ENCODE assay signal across 8 mouse cellular contexts in the genomic region with DNA sequence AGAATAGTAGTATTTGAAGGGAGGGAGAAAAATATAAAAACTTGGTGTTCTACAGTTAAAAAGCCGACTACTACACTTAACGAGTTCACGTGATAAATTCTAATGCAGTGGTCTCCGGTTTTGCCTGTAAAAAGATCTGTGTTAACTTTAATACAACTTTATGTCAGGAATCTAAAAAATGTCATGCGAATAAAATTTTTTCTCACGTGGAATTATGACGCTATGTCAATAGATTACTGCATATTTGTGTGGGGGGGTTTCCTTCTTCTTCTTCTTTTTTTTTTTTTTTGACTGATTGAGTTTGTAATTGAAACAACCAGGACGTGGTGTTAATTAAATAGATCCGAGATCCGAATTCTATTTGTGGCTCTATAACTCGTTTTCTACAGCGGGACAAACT. TPM values are rescaled to one million over a fixed set of nuclear protein-coding genes. Genes with fewer than 3 reads are reported as not detected.
DNase-seq lines count a peak whose midpoint lies in the region; ATAC-seq lines count a peak whose summit lies in the region.

No protein-coding gene starts in this region.

- ATAC-seq in lung, embryonic 16.5 days (ENCODE audit: low read depth), result no peak
- ATAC-seq in neural tube, embryonic 15.5 days (ENCODE audit: low FRiP score), result no peak
- no peak for ATAC-seq in megakaryocyte-erythroid progenitor cell, adult 5-6 weeks (replicated peaks; ENCODE audit: low FRiP score, low TSS enrichment, poor library complexity, severe bottlenecking)

- WGBS in lung, embryonic 16.5 days, result 10% methylated on average over 12 of the region's 12 CpGs
- WGBS in forebrain, embryonic 10.5 days, result 21% methylated on average over 12 of the region's 12 CpGs
- 18% methylated on average over 12 of the region's 12 CpGs for WGBS in limb, embryonic 10.5 days
- WGBS in neural tube, embryonic 15.5 days, result 16% methylated on average over 12 of the region's 12 CpGs

- H3K4me3 ChIP-seq in lung, embryonic 16.5 days (ENCODE audit: low read length), result peak overlapping the region; percentile 99
- peak overlapping the region; percentile 93 for H3K4me3 ChIP-seq in forebrain, embryonic 10.5 days
- H3K4me3 ChIP-seq in limb, embryonic 10.5 days, result peak overlapping the region; percentile 99
- peak overlapping the region; percentile 87 for H3K4me3 ChIP-seq in neural tube, embryonic 15.5 days (replicated peaks)

- no peaks in the 10 kb centered on the region for H3K27me3 ChIP-seq in lung, embryonic 16.5 days (ENCODE audit: control insufficient read depth, insufficient read depth, low read depth, low read length)
- H3K27me3 ChIP-seq in forebrain, embryonic 10.5 days (ENCODE audit: poor library complexity, severe bottlenecking), result no peaks in the 10 kb centered on the region
- H3K27me3 ChIP-seq in limb, embryonic 10.5 days (ENCODE audit: low read depth, poor library complexity, severe bottlenecking), result no peaks in the 10 kb centered on the region
- H3K27me3 ChIP-seq in neural tube, embryonic 15.5 days (replicated peaks), result no peaks in the 10 kb centered on the region

- peak overlapping the region; percentile 98 for H3K9ac ChIP-seq in lung, embryonic 16.5 days (ENCODE audit: low read length)
- peak overlapping the region; percentile 91 for H3K9ac ChIP-seq in neural tube, embryonic 15.5 days (replicated peaks)

- 0 out of 2 replicates have a peak overlapping the region, but pooled peaks have one; percentile 84 for H3K27ac ChIP-seq in lung, embryonic 16.5 days (ENCODE audit: low read length)
- H3K27ac ChIP-seq in forebrain, embryonic 10.5 days, result peak overlapping the region; percentile 97
- H3K27ac ChIP-seq in limb, embryonic 10.5 days, result peak overlapping the region; percentile 98
- H3K27ac ChIP-seq in neural tube, embryonic 15.5 days (replicated peaks), result peak overlapping the region; percentile 92

- no peaks in the 10 kb centered on the region for H3K9me3 ChIP-seq in lung, embryonic 16.5 days (ENCODE audit: control insufficient read depth, low read length)
- H3K9me3 ChIP-seq in forebrain, embryonic 10.5 days, result no peaks in the 10 kb centered on the region
- no peaks in the 10 kb centered on the region for H3K9me3 ChIP-seq in limb, embryonic 10.5 days (replicated peaks)
- H3K9me3 ChIP-seq in neural tube, embryonic 15.5 days (replicated peaks), result no peaks in the 10 kb centered on the region

- H3K4me2 ChIP-seq in lung, embryonic 16.5 days (ENCODE audit: low read depth, low read length), result peak overlapping the region; percentile 88
- peak overlapping the region; percentile 60 for H3K4me2 ChIP-seq in neural tube, embryonic 15.5 days

- peaks cover 21% of the 10 kb centered on the region for H3K4me1 ChIP-seq in lung, embryonic 16.5 days (replicated peaks; ENCODE audit: control insufficient read depth, insufficient read depth, low read length)
- H3K4me1 ChIP-seq in forebrain, embryonic 10.5 days, result peaks cover 37% of the 10 kb centered on the region
- H3K4me1 ChIP-seq in limb, embryonic 10.5 days, result peaks cover 16% of the 10 kb centered on the region
- peaks cover 32% of the 10 kb centered on the region for H3K4me1 ChIP-seq in neural tube, embryonic 15.5 days

- H3K36me3 ChIP-seq in lung, embryonic 16.5 days (ENCODE audit: control insufficient read depth, insufficient read depth, low read length), result 0 out of 2 replicates have a peak, but pooled peaks cover 3% of the 10 kb centered on the region
- H3K36me3 ChIP-seq in forebrain, embryonic 10.5 days (replicated peaks), result peaks cover 11% of the 10 kb centered on the region
- peaks cover 10% of the 10 kb centered on the region for H3K36me3 ChIP-seq in limb, embryonic 10.5 days
- H3K36me3 ChIP-seq in neural tube, embryonic 15.5 days, result no peaks in the 10 kb centered on the region

- DNase-seq in lung, postnatal 25 days (ENCODE audit: low spot score), result no peak
- no peak for DNase-seq in forebrain, embryonic 10.5 days (ENCODE audit: extremely low spot score, low spot score)
- DNase-seq in limb, embryonic 10.5 days (ENCODE audit: low spot score), result no peak
- no peak for DNase-seq in adrenal gland, adult 18-20 months (ENCODE audit: low spot score in 2 of 2)
- no peak for DNase-seq in thymus, postnatal 10 days (ENCODE audit: low spot score in 2 of 2)

RNA-seq across cellular contexts. Expression of a gene that starts 1.2 kb away (rescaled TPM):
- 57.8 and 68.7 TPM in 2 replicates for polyA plus RNA-seq in lung, embryonic 16.5 days (2015; fragmentation: Nextera tagmentation; extraction: Ambion mirVana)
- polyA plus RNA-seq in forebrain, embryonic 10.5 days (2016; fragmentation: Nextera tagmentation; extraction: Ambion mirVana), result 87.5 and 94.6 TPM in 2 replicates
- 87.3 and 88.1 TPM in 2 replicates for polyA plus RNA-seq in limb, embryonic 10.5 days (2016; fragmentation: Nextera tagmentation; extraction: Ambion mirVana)
- polyA plus RNA-seq in neural tube, embryonic 15.5 days (2015; fragmentation: Nextera tagmentation; extraction: Ambion mirVana), result 96.1 and 99.2 TPM in 2 replicates
- total RNA-seq in adrenal gland, adult 18-20 months (2021), result 100 to 1,000 TPM; 128 to 142 TPM
- 107 and 112 TPM in 2 replicates for total RNA-seq in megakaryocyte-erythroid progenitor cell, adult 5-6 weeks (2014; fragmentation: Nextera tagmentation)
- total RNA-seq in megakaryocyte-erythroid progenitor cell, adult 5-6 weeks (2017), result 172 and 177 TPM in 2 replicates
